Mouse (Mus musculus): ENCODE results near the gene Ppib. TPM values are rescaled to one million over a fixed set of nuclear protein-coding genes. Genes with fewer than 3 reads are reported as not detected.

The Ppib gene
- total RNA-seq, 2 experiments from 2014 or later: 466 to 761 TPM

- no peak for ATAC-seq (replicated peaks; ENCODE audit: poor library complexity)
Observed at GRCm38 (mm10) chr9:66070151-66070550, 10.1 kb downstream of the Ppib start.

DNA sequence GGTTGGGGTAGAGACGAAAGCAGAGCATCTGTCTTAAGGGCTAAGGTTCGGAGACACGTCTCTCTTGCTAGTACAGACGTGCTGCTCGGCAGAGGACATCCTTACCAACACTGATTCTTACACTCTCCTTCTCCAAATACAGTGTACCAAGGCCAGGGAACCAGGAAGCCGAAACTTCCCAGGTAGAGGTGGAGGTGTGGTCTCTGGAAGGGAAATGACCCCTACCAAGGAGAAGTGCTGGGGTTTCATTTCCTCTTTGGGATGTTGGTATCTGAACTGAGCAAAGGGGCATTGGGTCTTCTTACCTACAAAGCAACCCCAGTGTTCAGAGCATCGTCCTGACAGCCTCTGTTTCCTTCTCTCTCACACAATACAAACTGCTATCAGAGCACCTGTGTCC is 12.7 kb downstream of the Ppib start:
- no peak for ATAC-seq (replicated peaks; ENCODE audit: poor library complexity)

DNA sequence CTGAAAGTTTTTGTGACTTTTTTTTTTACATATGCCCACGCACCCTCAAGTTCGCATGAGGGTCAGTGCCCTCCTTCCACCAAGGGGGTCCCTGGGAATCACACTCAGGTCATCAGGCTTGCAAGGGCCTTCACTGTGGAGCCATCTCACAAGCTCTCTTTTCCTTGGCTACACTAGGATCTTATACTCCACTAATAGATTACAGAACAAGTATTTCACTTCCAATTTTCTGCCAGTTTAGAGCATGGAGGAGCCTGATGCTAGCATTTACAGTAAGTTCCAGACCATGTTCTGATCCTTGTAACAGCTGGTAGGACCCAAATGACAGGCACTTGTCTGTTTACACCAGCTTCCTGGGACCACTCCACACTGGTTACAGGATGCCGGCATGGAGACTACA is 18.1 kb downstream of the Ppib start:
- ATAC-seq (replicated peaks; ENCODE audit: poor library complexity): no peak

GRCm38 (mm10) chr9:66078493-66078892 is 18.5 kb downstream of the Ppib start:
- ATAC-seq (replicated peaks; ENCODE audit: poor library complexity): no peak

DNA sequence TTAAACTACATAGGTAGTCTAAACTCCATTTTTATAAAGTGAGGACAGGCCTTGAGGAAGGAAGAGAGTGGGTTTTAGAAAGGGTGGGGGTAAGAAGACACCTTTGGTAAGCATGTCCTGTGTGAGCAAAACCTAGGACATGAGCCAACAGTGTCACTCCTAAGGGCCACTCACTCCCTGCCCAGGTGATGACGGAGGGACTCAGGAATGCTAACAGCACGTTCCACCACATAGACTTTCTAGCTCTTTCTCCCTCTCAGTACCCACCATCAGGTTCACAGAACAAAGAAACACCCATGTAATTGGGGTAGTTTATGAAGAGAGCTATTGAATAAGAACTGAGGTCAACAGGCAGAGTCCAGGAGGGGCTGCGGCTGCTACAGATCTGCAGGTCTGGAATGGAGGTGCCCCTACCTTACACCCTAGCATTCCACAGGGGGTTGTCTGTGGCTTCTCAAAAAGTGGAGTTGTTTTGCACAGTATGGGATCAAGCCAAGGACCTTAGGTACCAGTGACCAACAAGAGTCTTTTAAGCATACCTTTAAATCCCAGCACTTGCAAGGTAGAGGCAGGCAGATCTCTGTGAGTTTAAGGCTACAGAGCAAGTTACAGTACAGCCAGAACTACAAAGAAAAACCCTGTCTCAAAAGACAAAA is 20.9 kb downstream of the Ppib start:
- ATAC-seq (replicated peaks; ENCODE audit: poor library complexity): no peak

GRCm38 (mm10) chr9:66081999-66082398 is 22.0 kb downstream of the Ppib start:
- peak; percentile 64 for ATAC-seq (replicated peaks; ENCODE audit: poor library complexity)

DNA sequence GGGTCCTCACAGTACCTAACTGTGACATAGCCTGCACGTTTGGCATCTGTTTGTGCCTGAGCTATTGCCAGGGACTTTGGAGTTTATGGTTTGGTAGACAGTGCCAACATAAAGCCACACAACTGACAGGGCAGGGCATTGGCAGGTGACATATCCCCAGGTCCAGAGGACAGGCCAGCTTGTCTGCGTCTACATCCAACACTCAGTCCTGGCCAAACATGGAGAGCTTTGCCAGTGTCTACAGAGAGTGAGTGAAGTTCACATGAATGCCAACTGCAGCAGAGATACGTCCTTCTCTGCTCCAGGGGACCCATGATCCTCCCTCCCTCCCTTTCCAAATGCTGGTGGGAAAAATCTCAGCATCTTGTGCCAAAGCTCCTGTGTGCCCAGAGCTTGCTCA is 24.1 kb downstream of the Ppib start:
- ATAC-seq (replicated peaks; ENCODE audit: poor library complexity): no peak

- no peak for ATAC-seq (replicated peaks; ENCODE audit: poor library complexity)
Observed at GRCm38 (mm10) chr9:66087062-66087461, 27.0 kb downstream of the Ppib start.

- peak; percentile 90 for ATAC-seq (replicated peaks; ENCODE audit: poor library complexity)
Observed at GRCm38 (mm10) chr9:66088411-66088810, 28.4 kb downstream of the Ppib start.

DNA sequence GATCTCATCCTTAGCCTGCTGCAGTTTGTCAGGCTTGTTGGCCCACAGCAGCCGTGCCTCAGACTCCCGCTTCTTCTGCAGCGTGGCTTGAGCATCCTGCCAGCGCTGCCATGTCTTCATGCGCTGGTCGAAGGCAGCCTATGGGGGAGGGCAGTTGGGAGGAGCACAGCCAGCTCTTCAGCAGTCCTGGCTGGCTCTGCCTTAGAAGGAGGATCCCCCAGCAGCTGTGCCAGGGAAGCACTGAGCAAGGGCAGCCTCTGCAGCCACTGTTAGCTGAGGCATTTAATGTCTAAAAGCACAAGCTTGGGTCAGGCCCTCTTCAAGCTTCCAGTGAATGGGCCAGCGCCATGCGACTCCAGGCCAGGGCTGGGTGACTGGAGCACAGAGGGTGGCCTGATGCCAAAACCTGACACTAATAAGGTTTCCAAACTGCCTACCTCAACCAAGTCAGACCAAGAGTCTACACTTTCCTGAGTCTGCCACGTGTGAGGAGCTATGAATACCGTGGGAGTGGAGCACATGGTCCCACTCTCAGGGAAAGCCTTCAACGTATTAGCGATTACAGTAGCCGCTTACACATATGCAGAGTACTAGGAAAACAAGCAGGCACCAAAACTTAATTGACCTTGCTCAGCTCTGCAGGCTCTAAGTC is 30.7 kb downstream of the Ppib start:
- ATAC-seq (replicated peaks; ENCODE audit: poor library complexity): no peak

DNA sequence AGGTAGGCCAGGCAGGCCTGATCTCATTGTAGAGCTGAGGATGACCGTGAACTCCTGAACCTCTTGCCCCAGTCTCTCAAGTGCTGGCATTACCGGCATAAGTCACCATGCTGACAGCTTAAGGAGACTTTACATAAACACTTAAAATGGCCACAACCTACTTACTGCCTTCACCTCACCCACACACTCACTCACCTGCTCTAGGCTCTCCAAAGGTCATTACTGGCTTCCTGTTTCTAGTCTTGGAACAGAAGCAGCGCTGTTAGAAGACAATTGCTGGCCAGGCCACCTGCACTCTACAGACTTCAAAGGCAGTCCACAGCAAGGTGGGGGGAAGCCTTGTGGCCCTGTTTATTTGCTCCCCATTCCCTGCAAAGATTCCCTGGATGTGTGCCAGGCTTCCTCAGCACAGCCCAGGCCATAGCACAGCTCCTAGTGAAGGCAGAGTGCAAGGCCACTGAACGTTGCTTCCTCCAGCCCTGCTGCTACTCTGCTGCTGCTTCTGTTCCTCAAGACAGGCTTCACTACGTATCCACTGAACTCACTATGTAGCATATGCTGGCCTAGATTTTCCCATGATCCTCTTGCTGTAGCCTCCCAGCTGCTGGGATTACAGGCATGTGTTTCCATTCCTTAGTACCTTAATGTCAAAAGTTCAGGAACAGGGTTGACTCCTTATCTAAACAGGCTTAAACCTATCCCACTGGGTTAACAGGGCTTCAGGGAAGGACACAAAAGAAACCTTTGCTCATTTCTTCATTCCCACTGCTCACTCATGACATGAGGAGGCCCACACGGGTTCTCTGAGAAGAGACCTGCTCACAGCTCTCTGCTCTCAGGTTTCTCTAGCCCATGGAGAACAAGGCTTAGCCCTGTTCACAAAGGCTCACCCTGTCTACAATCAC is 31.6 kb downstream of the Ppib start:
- ATAC-seq (replicated peaks; ENCODE audit: poor library complexity): no peak

GRCm38 (mm10) chr9:66092664-66093063 is 32.6 kb downstream of the Ppib start:
- no peak for ATAC-seq (replicated peaks; ENCODE audit: poor library complexity)

GRCm38 (mm10) chr9:66101577-66101976 is 41.6 kb downstream of the Ppib start:
- ATAC-seq (replicated peaks; ENCODE audit: poor library complexity): no peak

DNA sequence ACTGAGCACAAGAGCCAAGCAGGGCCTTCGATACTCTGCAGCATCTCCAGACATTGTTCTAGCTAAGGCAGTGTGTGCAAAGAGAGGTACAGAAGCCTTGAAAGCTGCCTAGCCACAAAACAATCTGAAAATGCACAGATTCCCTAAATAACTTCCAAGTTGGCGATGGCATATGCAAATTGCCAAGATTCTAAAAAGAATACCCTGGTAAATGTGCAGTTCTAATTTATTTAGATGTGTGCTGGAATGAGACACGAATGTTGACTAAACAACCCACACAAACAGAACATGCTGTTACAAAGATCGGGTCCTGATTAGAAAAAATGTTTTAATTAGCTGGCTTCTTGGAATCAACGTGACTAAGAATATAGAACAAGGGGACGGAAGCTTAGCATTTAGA is 42.6 kb downstream of the Ppib start:
- ATAC-seq (replicated peaks; ENCODE audit: poor library complexity): no peak

DNA sequence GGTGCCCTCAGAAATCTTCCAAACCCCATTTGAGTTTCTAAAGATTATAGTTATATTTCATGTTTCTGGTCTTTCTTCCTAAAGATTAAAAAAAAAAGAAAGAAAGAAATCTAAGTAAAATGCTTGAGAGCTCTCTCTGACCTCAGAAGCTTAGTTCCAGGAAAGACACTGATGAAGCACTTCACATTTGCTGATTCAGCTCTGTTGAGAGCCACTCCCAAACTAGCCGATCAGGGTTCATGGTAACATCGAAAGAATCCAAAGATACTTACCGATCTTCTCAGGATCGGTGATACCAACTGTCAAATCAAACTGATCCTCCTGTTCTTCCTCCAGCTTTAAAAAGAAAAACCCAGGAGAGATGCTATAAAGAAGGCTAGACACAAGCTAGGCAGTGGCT is 44.6 kb downstream of the Ppib start:
- no peak for ATAC-seq (replicated peaks; ENCODE audit: poor library complexity)

- ATAC-seq (replicated peaks; ENCODE audit: poor library complexity): no peak
Observed at GRCm38 (mm10) chr9:66105168-66105567, 45.1 kb downstream of the Ppib start.

- ATAC-seq (replicated peaks; ENCODE audit: poor library complexity): no peak
Observed at GRCm38 (mm10) chr9:66109574-66109973, 49.6 kb downstream of the Ppib start.

- ATAC-seq (replicated peaks; ENCODE audit: poor library complexity): no peak
Observed at GRCm38 (mm10) chr9:66110126-66110525, 50.1 kb downstream of the Ppib start.

- no peak for ATAC-seq (replicated peaks; ENCODE audit: poor library complexity)
Observed at GRCm38 (mm10) chr9:66110611-66111379, 50.8 kb downstream of the Ppib start.

GRCm38 (mm10) chr9:66114341-66114740 is 54.3 kb downstream of the Ppib start:
- ATAC-seq (replicated peaks; ENCODE audit: poor library complexity): peak; percentile 93

Measured in megakaryocyte progenitor cell, adult 5-6 weeks (primary cell).